Mouse (Mus musculus) G1E (cell line): ENCODE results near the gene Slc25a26. TPM values are rescaled to one million over a fixed set of nuclear protein-coding genes. Genes with fewer than 3 reads are reported as not detected.

ENCODE experiments used
- ATAC-seq: 2 replicates; pipeline ENCODE4 v1.8.0; 2016; ENCODE audit warnings: mild to moderate bottlenecking; ENCODE audit not compliant: insufficient number of reproducible peaks, poor library complexity, low FRiP score, severe bottlenecking; ENCODE audit errors: extremely low read depth
- DNase-seq: peaks from one replicate; pipeline ENCODE4 v3.0.0; 2012; ENCODE audit warnings: low spot score
- H3K27me3 ChIP-seq: 2 replicates; pipeline ENCODE4 v1.6.1; 2012; ENCODE audit warnings: mild to moderate bottlenecking, low read length, inconsistent platforms; ENCODE audit not compliant: insufficient read depth
- H3K36me3 ChIP-seq: replicated peaks from 2 replicates; pipeline ENCODE3; 2012; ENCODE audit warnings: mild to moderate bottlenecking, inconsistent platforms
- H3K4me1 ChIP-seq: 2 replicates; pipeline ENCODE4 v1.6.1; 2012; ENCODE audit warnings: low read depth, low read length, inconsistent platforms, mixed read lengths; ENCODE audit not compliant: insufficient read depth
- H3K4me3 ChIP-seq: 2 replicates; pipeline ENCODE4 v1.5.1; 2012; ENCODE audit warnings: low read depth, mild to moderate bottlenecking, inconsistent platforms, low read length, moderate library complexity, mixed read lengths
- H3K9me3 ChIP-seq: replicated peaks from 2 replicates; pipeline ENCODE4 v1.6.1; 2012; ENCODE audit warnings: inconsistent platforms
- CTCF ChIP-seq: IDR thresholded peaks from 2 replicates; pipeline ENCODE4 v1.5.1; 2012; ENCODE audit warnings: low read depth, low read length, inconsistent platforms, mixed read lengths
- GATA1 ChIP-seq: IDR thresholded peaks from 2 replicates; pipeline ENCODE4 v1.6.1; 2012; ENCODE audit warnings: borderline replicate concordance, low read length, inconsistent platforms, mixed read lengths
- GATA2 ChIP-seq: IDR thresholded peaks from 2 replicates; pipeline ENCODE4 v1.6.1; 2012; ENCODE audit warnings: low read depth, low read length, inconsistent platforms, borderline replicate concordance
- POLR2AphosphoS5 ChIP-seq: IDR thresholded peaks from 2 replicates; pipeline ENCODE4 v1.6.1; 2012; ENCODE audit warnings: low read depth, low read length, inconsistent platforms; ENCODE audit not compliant: insufficient replicate concordance
- TAL1 ChIP-seq: conservative IDR thresholded peaks from 2 replicates; pipeline ENCODE4 v1.6.1; 2012; ENCODE audit warnings: low read depth, low read length, inconsistent platforms, mixed read lengths
- polyA plus RNA-seq: library from polyadenylated mRNA; stranded (reverse); fragments of >175 nt; gene quantifications from 2 replicates; pipeline ENCODE4 v1.2.3, GENCODE M21; 2012
- total RNA-seq, 2 experiments: library from RNA; stranded (forward) in 1 of 2; stranded (reverse) in 1 of 2; fragments of 200-1000 nt in 1 of 2; fragments of >200 nt in 1 of 2; fragmentation: Nextera tagmentation in 1 of 2; gene quantifications; 2 replicates each; pipeline ENCODE4 v1.2.3; 2014 to 2017

The Slc25a26 gene
- total and polyA plus RNA-seq, 3 experiments = 3.3 to 11.8 (median 7.0) TPM

DNA sequence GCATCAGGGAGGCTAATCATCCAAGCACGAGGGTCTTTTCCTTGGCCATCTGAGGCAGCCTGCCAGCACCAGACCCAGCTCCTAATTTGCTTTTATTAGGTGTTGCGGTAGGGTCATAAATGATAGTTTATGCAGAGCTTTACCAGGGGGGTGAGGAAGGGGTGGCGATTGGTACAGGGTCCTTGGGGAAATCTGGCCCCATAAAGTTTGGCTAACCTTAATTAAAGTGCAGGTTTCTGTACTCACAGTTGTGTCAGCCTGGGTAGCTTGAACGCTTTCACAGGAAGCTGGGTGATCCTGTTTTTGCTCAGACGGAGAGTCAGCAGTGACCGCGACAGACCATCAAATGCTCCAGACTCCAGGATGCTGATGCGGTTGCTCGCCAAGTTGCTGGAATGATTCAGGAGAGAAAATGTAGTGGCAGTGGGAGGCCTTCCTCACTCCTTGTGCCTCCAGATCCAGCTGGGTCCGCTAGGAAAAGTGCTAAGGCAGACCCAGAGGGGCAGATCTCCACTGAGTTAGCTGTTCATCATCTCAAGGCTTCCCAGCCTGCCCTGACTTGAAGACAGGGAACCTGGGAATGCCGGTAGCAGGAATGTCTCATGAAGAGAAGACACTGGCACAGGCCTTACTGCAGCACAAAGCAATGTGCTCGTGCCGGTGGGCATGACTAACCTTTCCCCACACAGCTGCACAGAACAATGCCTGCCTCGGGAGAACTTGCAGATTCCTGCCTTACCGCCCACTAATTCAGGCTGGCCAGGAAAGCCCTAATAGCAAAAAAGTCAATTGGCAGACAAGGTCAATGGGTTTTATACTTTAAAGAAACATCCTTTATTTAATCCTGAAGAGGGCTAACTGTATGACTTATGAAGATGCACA lies 127.8 kb downstream of the Slc25a26 start:
- Histone ChIP-seq H3K9me3 (no peaks in the 10 kb centered on the region), H3K4me1 (peaks cover under 1% of the 10 kb centered on the region), H3K27me3 (peaks cover 11% of the 10 kb centered on the region), H3K36me3 (peaks cover 84% of the 10 kb centered on the region), H3K4me3 (no peak overlapping the region)
- ATAC-seq (no peak), DNase-seq (no peak)
- TF ChIP-seq CTCF (no peak), TAL1 (no peak), GATA1 (no peak), GATA2 (no peak)

DNA sequence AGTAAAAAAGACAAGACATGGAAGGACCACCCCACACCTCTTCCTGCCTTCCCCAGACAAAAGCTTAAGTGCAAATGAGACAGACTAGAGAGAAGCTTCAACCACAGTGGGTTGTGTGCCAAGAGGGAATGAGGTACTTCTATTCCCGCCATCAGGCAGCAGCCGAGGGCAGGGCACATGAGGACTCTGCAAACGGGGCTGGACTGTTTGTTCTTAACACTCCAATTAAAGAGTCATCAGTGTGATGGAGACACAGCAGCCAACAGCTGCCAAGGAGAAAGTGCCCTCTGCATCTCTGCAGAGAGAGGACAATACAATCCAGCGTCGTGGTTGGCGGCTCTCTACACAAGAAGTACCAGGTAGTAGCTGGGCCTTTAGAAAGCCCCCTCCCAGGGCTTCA lies 128.7 kb downstream of the Slc25a26 start:
- no peak for TF ChIP-seq POLR2AphosphoS5
- TF ChIP-seq TAL1 = no peak
- TF ChIP-seq CTCF = no peak
- no peak for TF ChIP-seq GATA1
- TF ChIP-seq GATA2 = no peak
- Histone ChIP-seq H3K9me3 (no peaks in the 10 kb centered on the region), H3K4me3 (no peak overlapping the region), H3K4me1 (peaks cover 3% of the 10 kb centered on the region), H3K36me3 (peaks cover 79% of the 10 kb centered on the region), H3K27me3 (peaks cover 11% of the 10 kb centered on the region)
- DNase-seq = no peak
- ATAC-seq = no peak

DNA sequence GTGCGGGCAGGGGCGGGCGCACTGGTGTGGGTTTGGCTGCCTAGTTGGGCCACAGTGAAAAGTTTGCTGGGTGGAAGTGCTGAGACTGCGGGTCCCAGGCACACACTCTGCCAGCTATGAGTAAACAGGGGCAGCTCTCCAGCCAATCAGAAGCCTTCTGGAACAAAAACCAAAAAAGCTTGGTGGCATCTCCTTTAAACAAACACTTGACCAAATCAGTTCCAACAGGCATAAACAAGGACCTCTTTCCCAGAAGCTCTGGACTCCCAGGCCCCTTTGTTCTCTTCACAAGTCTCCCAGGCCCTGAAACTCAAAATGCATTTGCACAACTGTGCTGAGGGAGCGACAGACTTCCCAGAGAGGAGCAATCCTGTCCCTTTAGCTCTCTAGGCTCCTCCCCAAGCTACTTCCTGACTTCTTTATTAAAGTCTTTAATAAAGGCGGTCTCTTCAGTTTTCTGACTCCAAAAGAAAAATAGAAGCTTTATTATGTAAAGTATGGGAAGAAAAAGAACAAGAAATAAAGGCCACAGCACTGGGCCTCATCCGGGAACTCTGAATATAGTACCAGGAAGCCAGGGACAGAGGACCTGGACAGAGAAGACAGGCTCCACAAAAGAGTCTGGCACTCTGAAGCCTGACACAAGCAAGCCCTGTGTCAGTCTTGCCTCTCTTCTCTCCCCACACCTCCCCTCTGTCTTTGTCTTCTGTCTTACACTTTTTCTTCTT lies 131.1 kb downstream of the Slc25a26 start:
- peaks cover 61% of the 10 kb centered on the region for H3K36me3 ChIP-seq
- H3K4me1 ChIP-seq = peaks cover 24% of the 10 kb centered on the region
- H3K27me3 ChIP-seq = peaks cover 5% of the 10 kb centered on the region; the same call in 1 of the 2 replicates
- no peaks in the 10 kb centered on the region for H3K9me3 ChIP-seq
- TF ChIP-seq GATA1 (no peak), CTCF (no peak), TAL1 (no peak), GATA2 (no peak), POLR2AphosphoS5 (no peak)
- H3K4me3 ChIP-seq = no peak overlapping the region
- DNase-seq (no peak), ATAC-seq (no peak)

DNA sequence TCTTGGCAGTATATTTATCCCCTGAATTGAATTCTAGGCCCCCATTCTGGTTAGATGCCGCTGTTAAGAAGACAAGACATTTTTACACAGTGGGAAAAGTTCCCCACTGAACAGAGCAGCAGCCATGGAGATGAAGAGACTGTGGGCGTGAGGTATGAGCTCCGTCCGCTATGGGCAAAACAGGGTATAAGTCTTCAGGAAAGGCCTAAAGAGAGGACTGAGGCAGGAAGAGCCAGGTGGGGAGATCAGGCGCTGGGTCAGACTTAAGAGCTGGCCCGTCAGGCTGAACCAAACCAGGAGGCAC lies 131.6 kb downstream of the Slc25a26 start:
- no peaks in the 10 kb centered on the region for H3K9me3 ChIP-seq
- H3K4me3 ChIP-seq = no peak overlapping the region
- DNase-seq (no peak), ATAC-seq (no peak)
- no peak for TF ChIP-seq TAL1
- peaks cover 27% of the 10 kb centered on the region for H3K4me1 ChIP-seq
- H3K27me3 ChIP-seq = peaks cover 2% of the 10 kb centered on the region; the same call in 1 of the 2 replicates
- peaks cover 57% of the 10 kb centered on the region for H3K36me3 ChIP-seq

DNA sequence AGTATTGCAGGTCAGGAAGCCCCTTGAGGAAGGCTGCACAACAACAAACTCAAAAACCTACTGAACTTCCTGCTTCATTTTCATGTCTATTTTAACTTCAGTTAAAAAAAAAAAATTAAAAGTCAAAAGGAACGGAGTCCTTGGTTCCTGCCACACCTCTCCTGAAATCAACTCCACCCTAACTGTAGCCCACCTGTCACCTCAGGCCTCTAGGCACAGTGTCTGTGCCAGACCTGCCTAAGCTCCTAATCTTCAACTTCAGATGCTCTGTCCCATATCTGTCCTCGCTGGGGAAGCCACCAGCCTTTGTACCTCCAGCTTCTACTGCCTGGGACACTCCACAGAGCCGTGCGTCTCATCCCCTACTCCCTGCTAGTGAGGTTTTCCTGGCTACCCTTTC lies 134.1 kb downstream of the Slc25a26 start:
- TF ChIP-seq GATA2 = no peak
- TF ChIP-seq TAL1 = no peak
- no peak for TF ChIP-seq POLR2AphosphoS5
- TF ChIP-seq GATA1 = no peak
- TF ChIP-seq CTCF = no peak
- peaks cover 2% of the 10 kb centered on the region; the same call in 1 of the 2 replicates for H3K27me3 ChIP-seq
- H3K36me3 ChIP-seq = peaks cover 43% of the 10 kb centered on the region
- peaks cover 44% of the 10 kb centered on the region for H3K4me1 ChIP-seq
- no peak overlapping the region for H3K4me3 ChIP-seq
- ATAC-seq (peak; percentile 11; the same call in 1 of the 2 replicates), DNase-seq (peak; percentile 15)
- H3K9me3 ChIP-seq = no peaks in the 10 kb centered on the region

DNA sequence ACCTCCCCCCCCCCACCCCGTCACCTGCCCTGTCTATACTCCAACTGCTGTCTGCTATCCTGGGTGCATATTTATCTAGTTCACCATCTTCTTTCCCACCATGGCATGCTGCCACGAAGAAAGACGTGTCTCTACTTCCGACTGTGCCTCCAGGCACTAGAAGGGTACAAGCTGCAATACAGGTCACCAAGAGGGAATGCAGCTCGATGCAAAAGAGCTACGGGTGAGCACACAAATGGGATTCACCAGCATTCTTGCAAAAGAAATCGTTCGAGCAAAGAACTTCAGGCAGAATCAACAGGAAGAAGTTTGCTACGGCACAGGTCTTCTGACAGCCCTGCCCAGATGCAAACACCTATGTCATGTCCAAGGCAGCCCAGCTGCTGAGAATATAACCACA lies 134.6 kb downstream of the Slc25a26 start:
- Histone ChIP-seq H3K4me1 (peaks cover 44% of the 10 kb centered on the region), H3K4me3 (no peak overlapping the region), H3K9me3 (no peaks in the 10 kb centered on the region), H3K36me3 (peaks cover 40% of the 10 kb centered on the region), H3K27me3 (peaks cover 2% of the 10 kb centered on the region; the same call in 1 of the 2 replicates)
- no peak for DNase-seq
- ATAC-seq = no peak
- TF ChIP-seq TAL1 (no peak), GATA1 (no peak), GATA2 (no peak), CTCF (no peak), POLR2AphosphoS5 (no peak)

DNA sequence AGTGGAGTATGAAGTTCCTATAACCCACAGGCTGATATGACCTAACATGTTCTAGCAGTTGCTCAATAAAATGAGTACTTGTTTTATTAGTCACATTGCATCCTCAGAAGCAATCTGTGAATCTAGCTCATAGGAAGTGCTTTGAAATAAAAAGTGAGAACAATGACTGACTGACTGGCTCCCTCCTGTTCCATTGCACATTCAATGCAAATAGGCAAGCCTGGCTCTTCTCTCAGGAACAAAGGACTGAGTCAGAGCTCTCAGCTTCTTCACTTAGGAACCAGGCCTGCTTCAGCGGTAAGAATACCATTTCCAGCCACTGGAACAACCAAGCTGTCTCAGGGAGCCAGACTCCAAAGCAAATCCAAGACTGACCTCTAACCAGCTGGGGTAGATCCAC lies 135.2 kb downstream of the Slc25a26 start:
- ATAC-seq = no peak
- TF ChIP-seq POLR2AphosphoS5 (no peak), TAL1 (no peak)
- DNase-seq = no peak
- H3K4me3 ChIP-seq = no peak overlapping the region
- peaks cover 38% of the 10 kb centered on the region for H3K36me3 ChIP-seq
- no peaks in the 10 kb centered on the region; the same call in 1 of the 2 replicates for H3K27me3 ChIP-seq
- H3K4me1 ChIP-seq = peaks cover 47% of the 10 kb centered on the region
- no peaks in the 10 kb centered on the region for H3K9me3 ChIP-seq
